Mouse (Mus musculus) WW6 (cell line): ENCODE measurements around the gene Ube2e3.

Experiments
- DNase-seq: peaks from one replicate; pipeline ENCODE4 v3.0.0-alpha.2; 2013; ENCODE audit warnings: low read depth, low spot score

Ube2e3 gene

DNA sequence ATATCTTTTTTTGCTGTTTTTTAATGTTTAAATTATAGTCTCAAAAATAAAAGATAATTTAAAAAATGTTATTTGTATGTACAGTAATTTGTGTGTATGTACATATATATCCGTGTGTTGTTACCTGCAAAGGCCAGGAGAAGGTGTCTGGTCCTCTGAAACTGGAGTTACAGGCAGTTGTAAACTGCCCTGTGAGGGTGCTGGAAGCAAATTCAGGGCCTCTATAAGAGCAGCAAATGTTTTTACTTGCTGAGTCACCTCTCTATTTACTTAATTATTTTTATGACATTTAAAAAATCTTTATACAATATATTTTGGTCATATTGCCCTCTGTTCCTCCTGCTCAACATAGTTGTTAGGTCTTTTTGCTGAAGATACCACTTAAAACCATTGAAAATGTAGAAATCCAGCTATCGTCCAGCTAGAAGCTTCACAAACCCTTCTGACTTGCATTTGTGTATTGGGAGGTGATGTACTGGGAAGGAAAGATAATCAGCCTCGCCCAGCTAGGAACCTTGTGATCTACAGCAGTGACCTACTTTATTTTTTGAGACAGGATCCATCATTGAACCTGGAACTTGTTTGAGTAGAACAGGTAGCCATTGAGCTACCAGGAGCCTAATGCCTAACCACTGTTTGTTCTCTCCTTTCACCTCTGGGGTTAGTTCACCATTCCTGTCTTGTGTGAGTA is 15.0 kb downstream of the Ube2e3 start:
- no peak for DNase-seq

DNA sequence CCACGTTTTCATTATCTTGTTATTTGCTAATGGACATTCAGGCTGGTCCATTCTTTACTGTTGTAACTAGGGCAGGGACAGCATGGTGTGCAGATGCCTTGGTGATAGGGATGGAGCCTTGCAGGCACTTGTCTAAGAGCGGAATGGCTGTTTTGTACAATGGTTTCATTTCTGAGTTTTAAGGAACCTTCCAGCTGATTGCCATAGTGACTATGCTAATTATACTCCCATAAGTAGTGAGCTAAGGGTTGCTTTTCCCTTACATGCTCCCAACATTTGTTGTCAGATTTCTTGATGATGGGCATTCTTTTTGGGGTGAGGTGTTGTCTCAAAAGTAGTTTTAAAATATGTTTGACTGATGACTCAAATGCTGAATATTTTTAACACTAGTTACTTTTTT is 18.5 kb downstream of the Ube2e3 start:
- no peak for DNase-seq

DNA sequence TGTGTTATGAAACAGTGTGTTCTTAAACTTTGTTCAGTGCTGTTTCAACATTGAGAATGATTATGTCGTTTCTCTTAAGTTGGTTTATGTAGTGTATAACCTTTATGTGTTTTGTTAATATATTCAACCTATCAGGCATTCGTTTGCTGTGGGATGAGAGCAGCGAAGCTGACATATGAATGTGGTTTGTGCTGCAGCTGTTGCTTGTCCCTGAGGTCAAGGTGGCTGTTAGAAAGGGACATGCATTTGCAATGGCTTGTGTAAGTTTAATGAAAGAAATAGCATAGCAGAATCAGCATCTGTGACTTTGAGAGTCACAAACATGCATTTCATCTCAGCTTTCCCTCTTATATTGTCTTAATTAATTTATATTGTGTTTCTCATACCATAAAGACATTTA is 20.3 kb downstream of the Ube2e3 start:
- no peak for DNase-seq

DNA sequence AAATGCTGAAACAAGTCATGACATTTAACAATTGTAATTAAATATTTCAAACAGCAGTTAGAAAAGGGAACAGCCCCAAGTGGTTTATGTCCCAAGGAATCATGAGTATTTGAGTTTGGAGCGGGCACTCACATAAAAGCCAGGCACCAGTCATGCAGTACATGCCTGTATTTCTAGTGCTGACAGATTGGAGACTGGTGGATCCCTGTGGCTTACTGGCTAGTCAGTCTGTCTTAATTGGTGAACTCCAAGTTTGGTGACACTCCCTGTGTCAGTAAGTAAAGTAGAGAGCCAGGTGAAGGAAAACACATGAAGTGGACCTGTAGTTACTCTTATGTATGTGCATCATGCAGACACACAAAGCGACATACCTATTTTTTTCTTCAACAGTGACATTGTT is 27.3 kb downstream of the Ube2e3 start:
- no peak for DNase-seq

DNA sequence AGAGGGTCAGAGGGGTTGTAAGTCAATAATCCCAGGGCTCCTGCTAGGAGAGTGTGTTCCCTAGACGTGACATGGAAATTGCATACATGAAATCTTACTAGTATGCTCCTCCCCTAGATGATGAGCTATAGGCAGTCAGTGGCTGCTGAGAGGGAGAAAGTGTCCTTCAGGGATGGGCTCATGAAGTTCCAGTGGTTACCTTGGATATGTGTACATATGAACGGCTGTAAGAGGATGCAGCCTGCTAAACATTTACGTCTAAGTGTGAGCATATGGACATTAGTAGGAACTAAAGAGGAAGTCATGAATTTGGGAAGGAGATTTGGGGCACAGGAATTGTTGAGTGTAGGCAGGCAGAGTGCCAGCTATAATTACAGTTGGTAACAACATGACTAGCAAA is 38.0 kb downstream of the Ube2e3 start:
- DNase-seq, result no peak

DNA sequence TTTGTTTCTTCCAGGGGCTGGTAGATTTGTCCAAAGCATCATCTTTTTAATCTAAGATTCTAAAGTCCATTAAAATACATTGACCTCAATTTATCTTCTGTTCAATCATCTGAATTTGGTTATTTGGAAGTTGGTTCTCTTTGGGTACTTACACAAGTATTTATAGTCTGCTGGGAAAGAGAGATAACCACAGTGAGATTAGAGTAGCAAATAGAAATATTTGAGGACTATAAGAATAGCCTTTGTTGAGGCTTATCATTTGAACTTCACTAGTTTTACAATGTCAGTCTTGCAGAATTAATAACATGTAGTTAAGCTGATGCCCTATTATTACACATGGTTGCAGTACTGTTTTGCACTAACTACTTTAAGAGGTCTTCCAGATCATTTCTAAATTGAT is 43.6 kb downstream of the Ube2e3 start:
- no peak for DNase-seq

DNA sequence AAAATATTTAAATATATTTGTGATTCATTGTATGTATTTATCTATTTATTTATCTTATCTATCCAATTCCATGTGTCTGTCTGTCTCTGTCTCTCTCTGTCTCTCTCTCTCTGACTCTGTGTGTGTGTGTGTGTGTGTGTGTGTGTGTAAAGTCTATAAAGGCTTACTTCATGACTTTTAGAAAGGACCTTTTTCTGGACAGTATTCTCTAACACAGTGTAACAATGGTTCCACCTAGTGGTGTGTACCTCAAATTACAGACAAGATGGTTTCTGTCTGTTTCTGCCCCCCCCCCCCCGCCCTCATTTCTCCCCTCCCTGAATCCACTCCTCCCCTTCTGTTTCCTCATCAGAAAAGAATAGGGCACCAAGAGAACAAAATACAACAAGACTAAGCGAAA is 46.9 kb downstream of the Ube2e3 start:
- no peak for DNase-seq

DNA sequence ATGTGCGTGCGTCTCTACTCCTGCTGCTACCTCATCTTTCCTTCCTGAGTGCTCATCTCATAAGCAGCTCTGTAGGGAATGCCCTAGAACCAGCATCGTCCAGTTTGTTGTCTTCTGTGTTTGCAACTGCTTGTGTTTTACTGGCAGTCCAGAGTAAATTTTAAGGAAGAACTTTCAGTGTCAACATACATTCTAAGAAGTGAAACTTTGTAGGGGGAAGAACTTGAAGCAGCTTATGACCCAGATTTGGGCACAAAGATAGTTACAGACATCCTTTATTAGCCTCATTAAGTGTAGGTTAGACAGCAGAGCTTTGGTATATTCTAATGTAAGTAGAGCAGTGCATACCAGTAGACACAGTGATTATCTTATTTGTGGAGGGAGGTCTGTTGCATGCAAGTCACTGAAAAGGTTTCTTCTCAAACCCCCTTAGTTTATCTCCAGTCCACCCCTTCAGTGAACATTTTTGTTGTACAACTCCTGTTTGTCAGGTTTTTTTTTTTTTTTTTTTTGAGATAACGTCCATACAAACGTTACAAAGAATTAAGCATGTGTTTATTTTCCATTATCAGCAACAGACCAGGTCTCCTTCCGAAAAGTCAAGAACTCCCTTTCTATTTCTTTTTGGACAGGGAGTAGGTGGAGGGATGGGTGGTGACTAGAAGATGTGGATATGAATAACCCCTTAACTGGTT is 55.2 kb downstream of the Ube2e3 start:
- DNase-seq, result no peak

DNA sequence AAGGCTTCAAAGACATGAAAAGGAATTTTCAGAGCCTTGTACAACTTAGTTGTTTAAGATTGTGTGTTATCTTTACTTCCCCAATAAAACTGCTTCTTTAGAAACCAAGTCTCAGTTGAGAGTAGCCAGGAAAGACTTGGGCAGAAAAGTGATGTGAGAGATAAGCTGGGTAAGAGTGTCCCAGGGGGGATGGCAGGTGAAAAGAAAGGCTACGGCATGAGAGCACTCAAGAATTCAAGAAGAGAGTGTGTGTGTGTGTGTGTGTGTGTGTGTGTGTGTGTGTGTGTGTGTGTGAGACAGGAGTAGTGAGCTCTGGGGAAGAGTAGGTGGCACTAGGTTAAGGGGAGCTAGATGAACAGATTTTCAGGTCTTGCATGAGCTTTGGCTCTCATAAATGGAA is 57.9 kb downstream of the Ube2e3 start:
- no peak for DNase-seq

DNA sequence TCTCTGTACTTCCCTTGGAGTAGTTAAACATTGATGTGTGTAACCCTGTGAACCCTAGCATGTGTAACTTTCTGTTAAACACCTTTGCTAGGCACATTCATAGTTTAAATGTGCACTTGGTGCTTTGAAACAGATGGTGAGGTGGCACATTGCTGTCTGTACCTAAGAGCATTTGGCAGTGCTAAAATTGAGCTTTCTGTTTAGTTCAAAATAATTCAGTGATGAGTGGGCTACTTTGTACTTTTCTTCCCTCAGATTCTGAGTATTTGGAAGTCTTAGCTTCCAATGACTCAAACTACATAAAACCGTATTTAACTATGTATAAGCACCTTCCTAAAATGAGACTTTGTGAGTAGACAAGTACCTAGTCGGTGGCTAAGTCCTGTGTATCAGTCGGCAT is 59.7 kb downstream of the Ube2e3 start:
- DNase-seq, result no peak

DNA sequence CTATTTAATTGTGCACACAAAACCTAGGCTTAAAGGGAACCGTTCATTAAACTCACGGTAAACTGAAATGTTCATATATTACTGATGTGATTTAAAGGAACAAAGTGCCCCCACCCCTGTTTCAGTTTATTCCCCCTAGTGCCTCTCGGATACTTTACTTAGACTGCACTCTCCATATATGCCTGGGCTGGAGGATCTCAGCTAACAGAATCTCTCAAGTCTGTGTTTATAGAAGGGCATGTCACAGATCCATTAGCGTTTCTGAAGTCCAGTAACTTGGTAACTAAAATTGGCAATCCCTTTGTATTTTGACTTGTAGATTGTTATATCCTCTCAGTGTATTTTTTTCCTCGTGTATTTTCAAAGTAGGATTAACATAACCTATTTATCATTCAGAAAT is 60.2 kb downstream of the Ube2e3 start:
- DNase-seq, result no peak

DNA sequence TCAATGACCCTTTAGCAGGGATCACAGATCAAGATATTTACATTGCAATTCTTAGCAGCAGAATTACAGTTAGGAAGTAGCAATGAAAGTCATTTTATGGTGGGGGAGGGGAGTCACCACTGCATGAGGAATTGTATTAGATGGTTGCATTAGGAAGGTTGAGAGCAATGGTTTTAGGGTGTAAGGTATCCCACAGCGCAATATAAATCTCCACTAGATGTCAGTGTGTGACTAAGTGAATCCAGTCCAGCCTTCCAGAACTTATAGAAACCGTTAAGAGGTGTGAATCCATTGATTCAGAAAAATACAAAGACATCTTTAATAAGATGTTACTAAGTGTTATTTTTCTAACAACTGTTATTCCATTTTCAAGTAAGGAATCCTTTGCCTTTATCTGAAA is 63.4 kb downstream of the Ube2e3 start:
- DNase-seq, result peak; percentile 3

DNA sequence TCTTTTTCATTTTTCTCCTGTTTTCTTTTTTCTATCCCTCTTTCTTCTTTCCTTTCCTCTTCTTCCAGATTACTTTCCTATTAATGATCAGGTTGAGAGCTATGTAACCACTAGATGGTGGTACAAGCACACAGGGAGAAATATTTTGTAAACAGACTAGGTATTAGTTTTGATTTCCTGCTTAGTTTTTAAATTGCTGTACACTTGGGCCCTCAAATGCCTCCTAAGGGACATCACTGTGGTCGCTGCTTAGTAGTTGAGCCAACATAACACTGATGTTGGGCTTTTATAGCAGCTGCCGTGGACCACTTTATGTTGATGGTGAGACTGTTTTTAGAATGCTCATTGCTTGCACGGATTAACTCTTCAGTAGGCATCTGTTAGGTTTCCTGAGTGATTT is 91.5 kb downstream of the Ube2e3 start:
- no peak for DNase-seq

DNA sequence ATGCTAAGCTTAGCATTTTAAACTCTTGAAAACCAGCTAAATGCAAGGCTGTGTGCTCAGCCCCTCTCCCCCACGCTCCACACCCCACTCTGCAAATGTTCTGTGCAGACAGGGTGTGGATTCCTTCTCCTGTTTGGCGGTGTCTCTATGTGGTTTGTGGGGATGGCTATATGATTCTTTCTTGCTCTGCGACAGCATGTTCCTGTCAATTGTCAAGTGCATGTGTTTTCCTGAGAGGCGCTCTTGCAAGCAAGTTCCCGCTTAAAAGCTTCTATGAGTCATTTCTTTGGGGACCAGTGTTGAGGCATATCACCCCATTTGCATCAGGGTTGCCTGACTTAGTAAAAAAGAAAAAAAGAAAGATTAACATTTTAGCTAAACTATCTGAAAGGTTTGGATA is 92.4 kb downstream of the Ube2e3 start:
- no peak for DNase-seq

DNA sequence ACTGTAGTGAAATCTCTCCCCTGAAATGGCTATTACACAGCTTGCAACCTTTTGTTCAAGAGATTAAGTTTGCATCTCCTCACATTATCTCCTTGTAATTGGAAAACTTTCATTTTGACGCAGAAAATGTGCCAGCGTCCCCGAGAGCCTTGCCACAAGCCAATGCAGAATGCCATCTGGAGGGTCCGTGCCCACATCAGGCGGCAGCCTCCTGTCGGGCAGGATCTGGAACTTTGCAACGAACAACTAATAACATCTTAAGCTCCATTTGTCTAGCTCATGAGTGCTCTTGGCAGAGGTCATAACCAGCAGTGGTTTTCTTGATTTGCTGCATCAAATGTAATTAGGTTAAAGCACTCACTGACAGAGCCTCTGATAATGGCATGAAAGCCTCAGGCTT is 93.1 kb downstream of the Ube2e3 start:
- DNase-seq, result no peak

DNA sequence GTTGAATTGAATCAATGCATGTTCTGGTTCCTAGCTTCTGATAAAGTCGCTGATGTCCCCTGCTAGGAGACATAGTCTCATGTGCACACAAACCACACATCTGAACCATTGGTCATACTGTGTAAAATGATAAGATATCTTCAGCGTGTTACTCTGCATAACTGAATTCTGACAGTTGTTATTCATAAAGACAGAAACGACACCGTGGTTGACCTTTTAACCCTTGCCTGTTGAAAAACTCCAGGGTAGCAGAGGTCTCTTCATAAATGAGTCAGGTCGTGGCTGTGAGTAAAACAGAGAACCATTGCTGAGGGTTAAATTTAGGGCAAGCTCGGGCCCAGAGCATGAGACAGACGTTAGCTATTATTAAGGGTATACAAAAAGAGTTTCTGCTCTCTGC is 93.7 kb downstream of the Ube2e3 start:
- no peak for DNase-seq

DNA sequence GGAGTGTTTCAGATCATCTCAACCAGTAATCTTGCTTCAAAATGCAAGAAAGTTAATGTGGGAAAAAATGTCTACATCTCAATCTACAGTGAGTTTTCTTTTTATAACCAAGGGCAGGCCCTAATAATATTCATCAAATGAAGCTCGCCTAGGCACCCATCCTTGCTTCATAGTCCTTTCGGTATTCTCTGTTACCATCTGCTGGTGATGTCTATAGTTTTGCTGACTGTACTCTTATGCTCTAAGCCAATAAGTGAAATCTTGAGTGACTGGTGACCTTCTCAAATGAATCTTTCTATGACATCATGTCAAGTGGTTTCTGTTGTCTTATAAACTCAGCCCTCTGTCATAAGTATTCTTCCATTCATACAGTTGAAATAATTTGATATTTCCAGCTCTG is 97.1 kb downstream of the Ube2e3 start:
- no peak for DNase-seq

DNA sequence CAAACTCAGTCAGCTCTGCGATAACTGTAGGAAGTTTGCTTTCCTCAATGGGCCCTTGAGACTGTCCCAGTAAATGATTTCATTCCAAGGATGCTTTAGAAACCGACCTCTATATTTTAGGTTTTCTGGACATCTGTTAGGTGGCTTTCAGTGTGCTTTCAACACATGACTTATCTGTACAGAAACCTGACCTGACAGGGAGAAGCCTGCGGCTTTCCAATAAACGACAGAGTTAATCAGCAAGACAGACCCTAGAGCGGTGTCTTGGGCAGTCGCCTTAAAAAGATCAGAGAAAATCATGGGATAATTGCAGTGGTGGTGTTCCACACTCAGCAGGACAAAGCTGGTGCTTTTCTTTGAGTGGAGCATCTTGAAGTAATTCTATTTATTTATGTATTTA is 97.5 kb downstream of the Ube2e3 start:
- no peak for DNase-seq

DNA sequence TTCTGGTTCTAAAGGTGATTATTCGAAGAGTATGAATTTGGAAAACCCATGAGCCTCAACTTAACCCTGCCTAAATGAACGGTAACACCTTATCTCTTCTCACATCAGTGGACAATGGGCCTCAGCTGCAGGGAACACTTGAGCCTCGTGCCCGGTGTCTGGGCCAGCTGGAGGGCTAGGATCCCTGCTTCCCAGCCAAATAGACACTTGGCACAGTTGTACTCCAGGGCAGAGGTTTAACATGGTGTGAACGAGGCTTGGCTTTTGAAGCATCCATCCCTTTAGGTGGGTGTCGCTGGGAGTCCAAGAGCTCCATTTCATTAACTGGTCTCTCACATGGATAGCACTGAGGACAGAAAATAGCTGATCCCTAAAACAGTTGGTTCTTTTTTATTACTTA is 102.2 kb downstream of the Ube2e3 start:
- DNase-seq, result no peak
